Mouse (Mus musculus) forelimb bud, embryonic 11.5 days (tissue): Measurements from ENCODE around the gene Pramef6.
"Not testable (repeated sequence)": the region's sequence is repeated elsewhere in the genome, so short reads cannot be mapped to it uniquely, and the experiment has no call there.

Experiments used
- DNase-seq: peaks from one replicate; pipeline ENCODE4 v3.0.0-alpha.2; 2012; ENCODE audit warnings: low read depth, low spot score

Gene Pramef6

GRCm38 (mm10) chr4:143900280-143900679, at the start of gene Pramef6:
Gene Pramef6 (minus strand): TSS chr4:143900380.
- DNase-seq: not testable (repeated sequence)

DNA sequence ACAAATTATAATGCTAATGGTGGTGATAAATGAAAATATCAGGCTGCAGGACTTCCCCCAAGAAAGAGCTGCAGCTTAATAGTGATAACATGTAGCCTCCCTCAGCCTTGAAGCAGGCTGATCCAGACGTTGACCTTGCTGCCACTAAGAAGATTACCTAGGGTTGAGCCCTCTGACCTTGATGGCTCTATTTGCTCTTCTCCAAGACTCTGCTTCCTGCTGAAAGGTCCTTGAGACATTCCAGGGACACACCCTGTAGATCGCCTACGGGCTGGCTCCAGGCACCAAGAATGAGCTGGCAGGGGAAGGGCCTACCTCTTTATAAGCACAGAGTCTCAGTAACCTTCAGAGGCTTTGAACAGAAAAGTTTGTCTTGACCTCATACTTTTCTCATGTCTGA, 5.8 kb downstream of the Pramef6 start:
- DNase-seq: not testable (repeated sequence)

- not testable (repeated sequence) for DNase-seq
Measured at GRCm38 (mm10) chr4:143882371-143882770, 17.8 kb downstream of the Pramef6 start.

DNA sequence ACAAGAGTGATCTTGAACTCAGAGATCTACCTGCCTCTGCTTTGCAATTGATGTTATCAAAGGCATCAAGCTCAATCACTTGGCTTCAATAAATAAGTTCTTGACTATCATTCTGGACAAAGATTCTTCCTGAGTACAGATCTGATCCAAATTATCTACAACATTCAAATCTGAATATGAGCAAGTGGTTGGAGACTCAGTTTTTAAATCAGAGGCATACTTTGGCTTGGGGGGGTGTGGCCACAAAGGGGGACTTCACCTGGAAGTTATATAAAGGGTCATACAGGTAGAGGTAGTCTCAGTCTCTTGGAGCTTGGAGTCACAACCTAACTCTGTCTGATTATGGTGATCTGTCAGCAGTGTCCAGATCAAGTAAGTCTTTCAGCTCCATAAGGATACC, 54.0 kb downstream of the Pramef6 start, which contains the start of gene Gm13103:
Gene Gm13103, plus strand, starts transcription at position 301 of the 400 bp plus-strand sequence.
- DNase-seq: not testable (repeated sequence)
